Mouse (Mus musculus) hindbrain, embryonic 10.5 days (tissue): ENCODE results near the gene Mrps14. TPM values are rescaled to one million over a fixed set of nuclear protein-coding genes. Genes with fewer than 3 reads are reported as not detected.
A peak's percentile ranks its signal among the peaks of the same experiment; 100 is the strongest.

ENCODE experiments used
- DNase-seq: peaks from one replicate; pipeline ENCODE4 v3.0.0-alpha.2; 2017; ENCODE audit warnings: low spot score
- H3K27ac ChIP-seq: fragments of 300-500 bp; sonication (generic); 2 replicates; pipeline ENCODE4 v1.5.1; 2016; ENCODE audit warnings: mild to moderate bottlenecking, moderate library complexity
- H3K27me3 ChIP-seq: fragments of 300-500 bp; sonication (generic); 2 replicates; pipeline ENCODE4 v1.6.1; 2016; ENCODE audit warnings: mild to moderate bottlenecking; ENCODE audit not compliant: poor library complexity, insufficient read depth, severe bottlenecking
- H3K36me3 ChIP-seq: fragments of 300-500 bp; sonication (generic); 2 replicates; pipeline ENCODE4 v1.6.1; 2016; ENCODE audit warnings: mild to moderate bottlenecking, moderate library complexity
- H3K4me1 ChIP-seq: fragments of 300-500 bp; sonication (generic); replicated peaks from 2 replicates; pipeline ENCODE4 v1.6.1; 2016; ENCODE audit warnings: mild to moderate bottlenecking
- H3K4me3 ChIP-seq: fragments of 300-500 bp; sonication (generic); 2 replicates; pipeline ENCODE4 v1.5.1; 2016; ENCODE audit warnings: mild to moderate bottlenecking, moderate library complexity
- H3K9me3 ChIP-seq: fragments of 300-500 bp; sonication (generic); 2 replicates; pipeline ENCODE4 v1.6.1; 2016; ENCODE audit warnings: mild to moderate bottlenecking, moderate library complexity
- WGBS: fragments of 180-500 bp; shearing (Covaris S2); methylation state at CpG from one replicate; pipeline ENCODE4 v1.1.7; 2016; 5-methylcytosine and 5-hydroxymethylcytosine counted together
- polyA plus RNA-seq: library from polyadenylated mRNA; unstranded; fragments of >200 nt; fragmentation: Nextera tagmentation; extraction: Ambion mirVana; gene quantifications from 2 replicates; pipeline ENCODE4 v1.2.1, GENCODE M21; 2016

Gene Mrps14
- 233 and 240 TPM in 2 replicates for polyA plus RNA-seq

GRCm38 (mm10) chr1:160194529-160195336, at the start of gene Mrps14:
Mrps14 (plus strand) TSS chr1:160195215.
- H3K36me3 ChIP-seq, result peaks cover 25% of the 10 kb centered on the region
- WGBS, result 8% methylated on average over 31 of the region's 31 CpGs
- DNase-seq, result peak; percentile 98
- H3K4me3 ChIP-seq, result peak within 1 kb of the TSS; percentile 90
- no peaks in the 10 kb centered on the region for H3K27me3 ChIP-seq
- no peaks in the 10 kb centered on the region for H3K9me3 ChIP-seq
- H3K4me1 ChIP-seq, result peaks cover 13% of the 10 kb centered on the region
- H3K27ac ChIP-seq, result peak within 1 kb of the TSS; percentile 91

- Histone ChIP-seq H3K4me3 (no peak overlapping the region), H3K36me3 (no peaks in the 10 kb centered on the region), H3K27me3 (no peaks in the 10 kb centered on the region), H3K9me3 (no peaks in the 10 kb centered on the region), H3K4me1 (peaks cover 12% of the 10 kb centered on the region), H3K27ac (peak overlapping the region; percentile 23; the same call in 1 of the 2 replicates)
- no peak for DNase-seq
- 73% methylated on average over 3 of the region's 3 CpGs for WGBS
Measured at GRCm38 (mm10) chr1:160145606-160146005, 49.4 kb upstream of the Mrps14 start.

GRCm38 (mm10) chr1:160147274-160147673, 47.7 kb upstream of the Mrps14 start:
- Histone ChIP-seq H3K9me3 (no peaks in the 10 kb centered on the region), H3K36me3 (no peaks in the 10 kb centered on the region), H3K4me1 (peaks cover 9% of the 10 kb centered on the region), H3K27ac (peak overlapping the region; percentile 23; the same call in 1 of the 2 replicates), H3K27me3 (no peaks in the 10 kb centered on the region), H3K4me3 (no peak overlapping the region)
- 89% methylated on average over 7 of the region's 7 CpGs for WGBS
- DNase-seq, result no peak

GRCm38 (mm10) chr1:160149291-160149906, 45.6 kb upstream of the Mrps14 start:
- 68% methylated on average over 11 of the region's 11 CpGs for WGBS
- H3K27ac ChIP-seq, result peak overlapping the region; percentile 35

GRCm38 (mm10) chr1:160150726-160151125, 44.3 kb upstream of the Mrps14 start:
- H3K27me3 ChIP-seq, result no peaks in the 10 kb centered on the region

More at GRCm38 (mm10) chr1:160149291-160149906, 45.6 kb upstream of the Mrps14 start:
- Histone ChIP-seq H3K4me1 (peaks cover 8% of the 10 kb centered on the region), H3K9me3 (no peaks in the 10 kb centered on the region), H3K27me3 (no peaks in the 10 kb centered on the region), H3K36me3 (no peaks in the 10 kb centered on the region), H3K4me3 (no peak overlapping the region)
- DNase-seq, result no peak

GRCm38 (mm10) chr1:160153480-160153879, 41.5 kb upstream of the Mrps14 start, which contains the start of gene Tnn:
Tnn (minus strand) TSS chr1:160153580.
- H3K4me1 ChIP-seq, result peaks cover 8% of the 10 kb centered on the region
- 81% methylated on average over 8 of the region's 8 CpGs for whole genome bisulfite sequencing
- H3K36me3 ChIP-seq, result no peaks in the 10 kb centered on the region
- no peak within 1 kb of the TSS for H3K4me3 ChIP-seq
- DNase-seq, result no peak
- no peak within 1 kb of the TSS for H3K27ac ChIP-seq
- H3K9me3 ChIP-seq, result no peaks in the 10 kb centered on the region
- H3K27me3 ChIP-seq, result no peaks in the 10 kb centered on the region

More at GRCm38 (mm10) chr1:160150726-160151125, 44.3 kb upstream of the Mrps14 start:
- H3K27ac ChIP-seq, result no peak overlapping the region
- DNase-seq, result no peak
- peaks cover 8% of the 10 kb centered on the region for H3K4me1 ChIP-seq
- WGBS, result 82% methylated on average over 3 of the region's 3 CpGs
- H3K9me3 ChIP-seq, result no peaks in the 10 kb centered on the region
- no peaks in the 10 kb centered on the region for H3K36me3 ChIP-seq
- no peak overlapping the region for H3K4me3 ChIP-seq

- Histone ChIP-seq H3K36me3 (no peaks in the 10 kb centered on the region), H3K9me3 (no peaks in the 10 kb centered on the region), H3K27ac (no peak overlapping the region), H3K4me3 (no peak overlapping the region), H3K27me3 (no peaks in the 10 kb centered on the region), H3K4me1 (no peaks in the 10 kb centered on the region)
- 92% methylated on average over 2 of the region's 2 CpGs for WGBS
- DNase-seq, result no peak
Measured at GRCm38 (mm10) chr1:160158190-160158589, 36.8 kb upstream of the Mrps14 start.

GRCm38 (mm10) chr1:160166600-160166999, 28.4 kb upstream of the Mrps14 start:
- Histone ChIP-seq H3K27me3 (no peaks in the 10 kb centered on the region), H3K27ac (no peak overlapping the region), H3K4me1 (no peaks in the 10 kb centered on the region), H3K9me3 (no peaks in the 10 kb centered on the region), H3K4me3 (no peak overlapping the region), H3K36me3 (no peaks in the 10 kb centered on the region)
- 75% methylated on average over 4 of the region's 5 CpGs for WGBS
- DNase-seq, result no peak

- 68% methylated on average over 8 of the region's 8 CpGs for WGBS
- DNase-seq, result no peak
- H3K4me3 ChIP-seq, result no peak overlapping the region
- H3K27ac ChIP-seq, result no peak overlapping the region
- H3K36me3 ChIP-seq, result no peaks in the 10 kb centered on the region
- H3K9me3 ChIP-seq, result no peaks in the 10 kb centered on the region
- H3K27me3 ChIP-seq, result no peaks in the 10 kb centered on the region
- no peaks in the 10 kb centered on the region for H3K4me1 ChIP-seq
Measured at GRCm38 (mm10) chr1:160176903-160177302, 18.1 kb upstream of the Mrps14 start.

- no peak for DNase-seq
Measured at GRCm38 (mm10) chr1:160181216-160181615, 13.8 kb upstream of the Mrps14 start.

GRCm38 (mm10) chr1:160184506-160184905, 10.5 kb upstream of the Mrps14 start:
- peak; percentile 67 for DNase-seq
- WGBS, result 23% methylated on average over 5 of the region's 5 CpGs
- Histone ChIP-seq H3K27me3 (no peaks in the 10 kb centered on the region), H3K4me1 (no peaks in the 10 kb centered on the region), H3K4me3 (no peak overlapping the region), H3K36me3 (no peaks in the 10 kb centered on the region), H3K27ac (no peak overlapping the region), H3K9me3 (no peaks in the 10 kb centered on the region)

More at GRCm38 (mm10) chr1:160181216-160181615, 13.8 kb upstream of the Mrps14 start:
- H3K27ac ChIP-seq, result no peak overlapping the region
- H3K36me3 ChIP-seq, result no peaks in the 10 kb centered on the region
- no peak overlapping the region for H3K4me3 ChIP-seq
- H3K4me1 ChIP-seq, result no peaks in the 10 kb centered on the region
- no peaks in the 10 kb centered on the region for H3K9me3 ChIP-seq
- WGBS, result 83% methylated on average over 4 of the region's 4 CpGs
- no peaks in the 10 kb centered on the region for H3K27me3 ChIP-seq

GRCm38 (mm10) chr1:160195337-160195663, 285 bp downstream of the Mrps14 start:
- no peaks in the 10 kb centered on the region for H3K27me3 ChIP-seq
- peak overlapping the region; percentile 91 for H3K27ac ChIP-seq
- H3K4me3 ChIP-seq, result peak overlapping the region; percentile 90
- H3K4me1 ChIP-seq, result peaks cover 13% of the 10 kb centered on the region
- H3K9me3 ChIP-seq, result no peaks in the 10 kb centered on the region
- no peak for DNase-seq
- WGBS, result under 1% methylated on average over 13 of the region's 13 CpGs
- peaks cover 31% of the 10 kb centered on the region for H3K36me3 ChIP-seq

- DNase-seq, result no peak
- H3K27me3 ChIP-seq, result no peaks in the 10 kb centered on the region
- peaks cover 80% of the 10 kb centered on the region for H3K36me3 ChIP-seq
Measured at GRCm38 (mm10) chr1:160205486-160205885, 10.5 kb downstream of the Mrps14 start.

More at GRCm38 (mm10) chr1:160205486-160205885, 10.5 kb downstream of the Mrps14 start:
- no peak overlapping the region for H3K27ac ChIP-seq
- H3K4me1 ChIP-seq, result peaks cover 8% of the 10 kb centered on the region
- H3K4me3 ChIP-seq, result no peak overlapping the region
- no peaks in the 10 kb centered on the region for H3K9me3 ChIP-seq
